Mouse (Mus musculus): ENCODE measurements at regions not wholly inside any gene's neighbourhood (a gene's known extent, or its start where the extent isn't known, plus 50 kb on each side); places are given as distances from the start of the nearest gene placed in this dataset.

- DNase-seq: no peak
These were observed 163.6 kb downstream of the Aldoart1 start for GRCm38 (mm10) chr4:72688842-72689241.

GRCm38 (mm10) chr4:72674006-72674405 is 178.4 kb downstream of the Aldoart1 start:
- no peak for DNase-seq

GRCm38 (mm10) chr4:72671652-72672411 is 180.6 kb downstream of the Aldoart1 start:
- no peak for DNase-seq

- no peak for DNase-seq
These were observed 182.5 kb downstream of the Aldoart1 start for GRCm38 (mm10) chr4:72669827-72670494.

- DNase-seq: no peak
These were observed 188.1 kb downstream of the Aldoart1 start for GRCm38 (mm10) chr4:72664379-72664778.

- DNase-seq: no peak
These were observed 190.0 kb downstream of the Aldoart1 start for GRCm38 (mm10) chr4:72662477-72662876.

GRCm38 (mm10) chr4:72656206-72656605 is 196.2 kb downstream of the Aldoart1 start:
- DNase-seq: no peak

- DNase-seq: no peak
These were observed 205.3 kb downstream of the Aldoart1 start for GRCm38 (mm10) chr4:72647130-72647529.

- DNase-seq: no peak
These were observed 223.0 kb downstream of the Aldoart1 start for GRCm38 (mm10) chr4:72629416-72629815.

- DNase-seq: no peak
These were observed 225.1 kb downstream of the Aldoart1 start for GRCm38 (mm10) chr4:72627219-72627930.

- DNase-seq: peak in 1 of 2 experiments; percentile 1
These were observed 247.3 kb downstream of the Aldoart1 start for GRCm38 (mm10) chr4:72605107-72605506.

- DNase-seq: peak; percentile 7 to 43
These were observed 256.9 kb downstream of the Aldoart1 start for GRCm38 (mm10) chr4:72595494-72595893.

- no peak for DNase-seq
These were observed 260.3 kb downstream of the Aldoart1 start for GRCm38 (mm10) chr4:72592129-72592528.

- DNase-seq: no peak
These were observed 277.5 kb downstream of the Aldoart1 start for GRCm38 (mm10) chr4:72574946-72575345.

GRCm38 (mm10) chr4:72571924-72572323 is 280.5 kb downstream of the Aldoart1 start:
- DNase-seq: peak; percentile 3 to 26

- DNase-seq: no peak
These were observed 287.2 kb downstream of the Aldoart1 start for GRCm38 (mm10) chr4:72565186-72565585.

GRCm38 (mm10) chr4:72562909-72563676 is 289.3 kb downstream of the Aldoart1 start:
- DNase-seq: no peak

- DNase-seq: no peak
These were observed 298.2 kb downstream of the Aldoart1 start for GRCm38 (mm10) chr4:72554276-72554675.

GRCm38 (mm10) chr4:72534563-72534962 is 317.9 kb downstream of the Aldoart1 start:
- DNase-seq: peak in 1 of 2 experiments; percentile 13

- DNase-seq: peak; percentile 32 to 34
These were observed 323.9 kb upstream of the Tle1 start for GRCm38 (mm10) chr4:72524630-72525029.

GRCm38 (mm10) chr4:72524100-72524499 is 323.4 kb upstream of the Tle1 start:
- DNase-seq: peak; percentile 94 to 95

- peak; percentile 24 to 43 for DNase-seq
These were observed 310.5 kb upstream of the Tle1 start for GRCm38 (mm10) chr4:72511220-72511619.

- no peak for DNase-seq
These were observed 281.0 kb upstream of the Tle1 start for GRCm38 (mm10) chr4:72481748-72482147.

Measured in cerebellum, postnatal 10 days (tissue).